In the genomic region with DNA sequence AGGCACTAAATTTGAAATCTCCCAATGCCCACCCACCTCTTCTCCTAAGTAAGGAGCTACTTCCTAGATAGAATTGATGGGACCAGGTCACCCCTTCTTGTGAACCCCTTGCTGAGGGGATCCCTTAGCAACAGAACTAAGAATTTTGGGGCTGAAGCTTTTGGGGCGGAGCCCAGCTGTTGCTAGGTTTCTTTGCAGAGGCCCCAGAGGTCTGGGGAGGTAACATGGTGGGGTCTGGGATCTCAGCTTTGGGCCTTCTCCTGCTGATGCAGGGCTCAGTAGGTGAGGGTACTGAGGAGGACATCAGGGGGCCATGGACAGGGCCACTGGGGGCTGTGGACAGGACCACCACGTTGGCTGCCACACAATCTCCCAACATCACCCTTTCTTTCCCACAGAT, we compare ENCODE assay signal across 38 mouse cellular contexts. TPM values are rescaled to one million over a fixed set of nuclear protein-coding genes. Genes with fewer than 3 reads are reported as not detected.
DNase-seq lines count a peak whose midpoint lies in the region; ATAC-seq and TF ChIP-seq lines count a peak whose summit lies in the region.
"Had no signal": no experiment of that assay in that cellular context is flagged by ENCODE, and none has a peak within 500 bp of the region (broad histone marks: within the 10 kb centered on the region; RNA-seq: fewer than 3 reads in every experiment).

Gene Il11, minus strand, starts transcription at position 101 of the 400 bp plus-strand sequence.
Gene Tmem190, plus strand, starts transcription at position 179 of the 400 bp plus-strand sequence.

- H3K9me3 ChIP-seq in liver, embryonic 11.5 days (ENCODE audit: control insufficient read depth, low read length) = no peaks in the 10 kb centered on the region
- H3K9me3 ChIP-seq in G1E (replicated peaks) (no peaks in the 10 kb centered on the region), MEL (replicated peaks; ENCODE audit: insufficient read depth, low read length) (no peaks in the 10 kb centered on the region)
- H3K9me3 ChIP-seq in liver, embryonic 15.5 days (replicated peaks) = no peaks in the 10 kb centered on the region
- H3K9me3 ChIP-seq: forebrain, embryonic 12.5 days; heart, embryonic 13.5 days; kidney, embryonic 15.5 days; midbrain, embryonic 10.5 days; midbrain, embryonic 15.5 days had no signal

- H3K4me1 ChIP-seq in liver, embryonic 11.5 days (replicated peaks; ENCODE audit: control insufficient read depth, insufficient read depth, low read length) = peaks cover 19% of the 10 kb centered on the region
- H3K4me1 ChIP-seq in G1E (ENCODE audit: insufficient read depth, low read depth, low read length) = peaks cover 89% of the 10 kb centered on the region
- H3K4me1 ChIP-seq in MEL (ENCODE audit: control insufficient read depth in 1 of 2, insufficient read depth in 2 of 2, low read length in 2 of 2) = peaks cover 2 to 16% of the 10 kb centered on the region in 2 experiments; a peak in 3 of 4 replicates
- H3K4me1 ChIP-seq in liver, embryonic 15.5 days (replicated peaks) = peaks cover 27% of the 10 kb centered on the region
- H3K4me1 ChIP-seq: midbrain, embryonic 15.5 days had no signal

- peaks cover 10% of the 10 kb centered on the region for H3K79me2 ChIP-seq in MEL (ENCODE audit: control insufficient read depth, insufficient read depth, low read length, poor library complexity)

- TF ChIP-seq POLR2A in MEL (IDR thresholded peaks at IDR 0.05; ENCODE audit: control insufficient read depth in 1 of 2, insufficient read depth in 1 of 2, low read depth in 1 of 2, low read length in 2 of 2, poor library complexity in 1 of 2) = no peak

- ATAC-seq in liver, embryonic 11.5 days (replicated peaks; ENCODE audit: low FRiP score) = no peak
- ATAC-seq in G1E (ENCODE audit: extremely low read depth, insufficient number of reproducible peaks, low FRiP score, poor library complexity, severe bottlenecking) = no peak
- ATAC-seq in liver, embryonic 15.5 days (ENCODE audit: insufficient read depth) = no peak
- ATAC-seq: hindbrain, embryonic 16.5 days; midbrain, embryonic 15.5 days had no signal

- no peak for DNase-seq in liver, embryonic 11.5 days (ENCODE audit: low spot score)
- DNase-seq in liver (no peak), G1E (ENCODE audit: low spot score) (no peak), MEL (ENCODE audit: low read depth, low spot score) (peak; percentile 11), MN1 (ENCODE audit: low spot score) (no peak)
- no peak for DNase-seq in left cerebral cortex, postnatal 36 days (ENCODE audit: low spot score in 2 of 2)
- DNase-seq: adrenal gland, postnatal 25 days; cerebellum, adult 18-20 months; cerebellum, postnatal 14 days; gastrocnemius, postnatal 10 days; heart, postnatal 10 days; kidney, adult 18-20 months; kidney, postnatal 4 days; left cerebral cortex, postnatal 4 days; lung, postnatal 4 days; right cerebral cortex, postnatal 25 days; thymus, postnatal 14 days had no signal

- H3K27ac ChIP-seq in liver, embryonic 11.5 days (ENCODE audit: low read depth, low read length) = no peak within 1 kb of the TSS
- no peak within 1 kb of the TSS for H3K27ac ChIP-seq in MEL (ENCODE audit: control insufficient read depth, low read depth, low read length)
- no peak within 1 kb of the TSS for H3K27ac ChIP-seq in liver, embryonic 15.5 days (replicated peaks)
- H3K27ac ChIP-seq: forebrain, embryonic 12.5 days; heart, embryonic 13.5 days; kidney, embryonic 15.5 days; midbrain, embryonic 10.5 days; midbrain, embryonic 15.5 days had no signal

- TF ChIP-seq EP300 in MEL (IDR thresholded peaks at IDR 0.05; ENCODE audit: low read depth in 1 of 2, low read length in 2 of 2) = no peak

- 80% methylated on average over 2 of the region's 2 CpGs for WGBS in liver, embryonic 11.5 days
- 62% methylated on average over 2 of the region's 2 CpGs for WGBS in liver, embryonic 15.5 days (ENCODE audit: insufficient replicate concordance)

- 0 out of 2 replicates have a peak, but pooled peaks cover 2% of the 10 kb centered on the region for H3K36me3 ChIP-seq in liver, embryonic 11.5 days (ENCODE audit: control insufficient read depth, insufficient read depth, low read length)
- H3K36me3 ChIP-seq in G1E (replicated peaks) (peaks cover 47% of the 10 kb centered on the region), MEL (ENCODE audit: control insufficient read depth in 1 of 2, insufficient read depth in 2 of 2, low read length in 2 of 2) (peaks cover 0 to 13% of the 10 kb centered on the region in 2 experiments; a peak in 3 of 4 replicates)
- H3K36me3 ChIP-seq in liver, embryonic 15.5 days (replicated peaks) = peaks cover 9% of the 10 kb centered on the region; the same call in 1 of the 2 replicates
- H3K36me3 ChIP-seq: forebrain, embryonic 12.5 days; heart, embryonic 13.5 days; midbrain, embryonic 10.5 days; midbrain, embryonic 15.5 days had no signal

- intact Hi-C loops in left cerebral cortex, postnatal 36 days (cut with DNase I) = no loop called here

- H3K9ac ChIP-seq in liver, embryonic 11.5 days (ENCODE audit: low read depth, low read length) = peak within 1 kb of the TSS; percentile 26; the same call in 1 of the 2 replicates
- no peak within 1 kb of the TSS for H3K9ac ChIP-seq in MEL (ENCODE audit: control insufficient read depth, low read depth, low read length, poor library complexity, severe bottlenecking)
- no peak within 1 kb of the TSS for H3K9ac ChIP-seq in liver, embryonic 15.5 days
- H3K9ac ChIP-seq: forebrain, embryonic 12.5 days; heart, embryonic 13.5 days; kidney, embryonic 15.5 days; midbrain, embryonic 15.5 days had no signal

- no peak for TF ChIP-seq RAD21 in MEL (IDR thresholded peaks at IDR 0.05; ENCODE audit: low read depth, low read length)

- TF ChIP-seq CTCF in G1E (IDR thresholded peaks at IDR 0.05; ENCODE audit: low read depth, low read length) (no peak), MEL (IDR thresholded peaks at IDR 0.05 in 2 of 3, conservative IDR thresholded peaks at IDR 0.05 in 1 of 3; ENCODE audit: control insufficient read depth in 1 of 3, insufficient read depth in 1 of 3, low read depth in 2 of 3, low read length in 3 of 3, poor library complexity in 1 of 3, severe bottlenecking in 1 of 3) (no peak)

- H3K4me2 ChIP-seq in liver, embryonic 11.5 days = no peak within 1 kb of the TSS; the same call in 1 of the 2 replicates
- H3K4me2 ChIP-seq in liver, embryonic 15.5 days = peak within 1 kb of the TSS; percentile 5; the same call in 1 of the 2 replicates
- H3K4me2 ChIP-seq: forebrain, embryonic 12.5 days; heart, embryonic 13.5 days; kidney, embryonic 15.5 days; midbrain, embryonic 15.5 days had no signal

- no peak within 1 kb of the TSS for H3K4me3 ChIP-seq in liver, embryonic 11.5 days (ENCODE audit: low read depth, low read length)
- H3K4me3 ChIP-seq in G1E (ENCODE audit: low read depth, low read length) = peak within 1 kb of the TSS; percentile 37; the same call in 1 of the 2 replicates
- no peak within 1 kb of the TSS for H3K4me3 ChIP-seq in MEL (ENCODE audit: control insufficient read depth in 1 of 2, insufficient read depth in 1 of 2, low read depth in 2 of 2, low read length in 2 of 2)
- no peak within 1 kb of the TSS for H3K4me3 ChIP-seq in liver, embryonic 15.5 days (replicated peaks)
- H3K4me3 ChIP-seq: erythroblast, embryonic 14.5 days; forebrain, embryonic 12.5 days; heart, embryonic 13.5 days; kidney, embryonic 15.5 days; midbrain, embryonic 10.5 days; midbrain, embryonic 15.5 days had no signal

- H3K27me3 ChIP-seq in liver, embryonic 11.5 days (replicated peaks; ENCODE audit: control insufficient read depth, insufficient read depth, low read length) = peaks cover 15% of the 10 kb centered on the region
- H3K27me3 ChIP-seq in G1E (ENCODE audit: insufficient read depth, low read length) = peaks cover 8% of the 10 kb centered on the region
- no peaks in the 10 kb centered on the region for H3K27me3 ChIP-seq in MEL (ENCODE audit: control insufficient read depth in 1 of 2, insufficient read depth in 2 of 2, low read length in 2 of 2)
- peaks cover 53% of the 10 kb centered on the region for H3K27me3 ChIP-seq in liver, embryonic 15.5 days

TF ChIP-seq in MEL, 35 proteins besides CTCF, POLR2A, EP300 and RAD21:
- TF ChIP-seq E2F4 (IDR thresholded peaks at IDR 0.05; ENCODE audit: borderline replicate concordance, low read depth, low read length) (no peak), POLR2AphosphoS2 (IDR thresholded peaks at IDR 0.05; ENCODE audit: low read length) (0 out of 2 replicates have a peak, but pooled peaks have one; percentile 22)
TF ChIP-seq in MEL: peak in this region for 1.

RNA-seq across cellular contexts. Expression of gene Il11, which starts in this region (rescaled TPM):
- 0.12 TPM in 1 of 2 replicates, not detected in the other for polyA plus RNA-seq in liver, embryonic 11.5 days (2014; fragmentation: Nextera tagmentation; extraction: Ambion mirVana)
- total RNA-seq in G1E (2014; fragmentation: Nextera tagmentation) (not detected in 2 replicates), G1E (2017) (not detected in 2 replicates), MEL (2012; rRNA removed) (0.12 TPM in 1 of 2 replicates, not detected in the other)
- polyA plus RNA-seq in G1E (2012) (0.13 and 0.15 TPM in 2 replicates), MEL (2012; ENCODE audit: insufficient read depth in 1 of 2, insufficient read length in 2 of 2, low read depth in 1 of 2, low replicate concordance in 2 of 2, missing spikeins in 1 of 2) (under 1 TPM in 1 of 2 experiments, not detected in 1; 0.07 TPM)
- polyA plus RNA-seq in liver, embryonic 15.5 days (2015; fragmentation: Nextera tagmentation; extraction: Ambion mirVana) = 0.06 TPM in 1 of 2 replicates, not detected in the other
- under 1 TPM; 0.43 to 0.59 TPM for total RNA-seq in left cerebral cortex, postnatal 36 days (2021)
- total RNA-seq: heart, postnatal 10 days; liver, adult 2 months; neutrophil, adult 5-6 weeks had no signal
- polyA plus RNA-seq: embryonic facial prominence, embryonic 14.5 days; erythroblast, embryonic 14.5 days; heart, embryonic 13.5 days; midbrain, embryonic 10.5 days had no signal

RNA-seq across cellular contexts. Expression of gene Tmem190, which starts in this region (rescaled TPM):
- 0.86 TPM in 1 of 2 replicates, not detected in the other for polyA plus RNA-seq in liver, embryonic 11.5 days (2014; fragmentation: Nextera tagmentation; extraction: Ambion mirVana)
- total RNA-seq in G1E (2014; fragmentation: Nextera tagmentation) = not detected in 2 replicates
- 0.41 TPM in 1 of 2 replicates, not detected in the other for total RNA-seq in G1E (2017)
- not detected in 2 replicates for polyA plus RNA-seq in G1E (2012)
- not detected in 2 replicates for total RNA-seq in MEL (2012; rRNA removed)
- 1 to 10 TPM in 1 of 2 experiments, not detected in 1; 1.6 TPM for polyA plus RNA-seq in MEL (2012; ENCODE audit: insufficient read depth in 1 of 2, insufficient read length in 2 of 2, low read depth in 1 of 2, low replicate concordance in 2 of 2, missing spikeins in 1 of 2)
- 0.21 TPM in 1 of 2 replicates, not detected in the other for polyA plus RNA-seq in liver, embryonic 15.5 days (2015; fragmentation: Nextera tagmentation; extraction: Ambion mirVana)
- total RNA-seq in left cerebral cortex, postnatal 36 days (2021) = not detected
- total RNA-seq: adrenal gland, postnatal 25 days; CH12.LX; ES-E14; gastrocnemius, postnatal 10 days; heart, adult 8-10 months; heart, postnatal 10 days; hematopoietic stem cell, adult 5-6 weeks; layer of hippocampus, adult 8-10 months; layer of hippocampus, postnatal 25 days; left cerebral cortex, adult 8-10 months; left cerebral cortex, postnatal 4 days; liver, adult 2 months; neutrophil, adult 5-6 weeks had no signal
- polyA plus RNA-seq: cortical plate, adult 2 months; embryonic facial prominence, embryonic 14.5 days; erythroblast, embryonic 14.5 days; forebrain, embryonic 12.5 days; heart, embryonic 13.5 days; intestine, embryonic 14.5 days; kidney, embryonic 15.5 days; liver, adult 2 months; midbrain, embryonic 10.5 days; midbrain, embryonic 15.5 days; neural tube, embryonic 11.5 days had no signal
